Mouse (Mus musculus) ES-E14 (cell line): Measurements from ENCODE around the gene Hprt. TPM values are rescaled to one million over a fixed set of nuclear protein-coding genes. Genes with fewer than 3 reads are reported as not detected.

Experiments used
- DNase-seq: peaks from one replicate; pipeline ENCODE4 v3.0.0-alpha.2; 2013; ENCODE audit warnings: low read depth, low spot score
- H3K27ac ChIP-seq: 2 replicates; pipeline ENCODE4 v1.5.1; 2012; ENCODE audit warnings: low read depth, mild to moderate bottlenecking, low read length, moderate library complexity, mixed read lengths; ENCODE audit not compliant: poor library complexity, insufficient read depth, severe bottlenecking
- H3K36me3 ChIP-seq: 2 replicates; pipeline ENCODE4 v1.6.1; 2012; ENCODE audit warnings: mild to moderate bottlenecking, low read length, moderate library complexity, mixed read lengths; ENCODE audit not compliant: control insufficient read depth, poor library complexity, insufficient read depth, severe bottlenecking
- H3K4me1 ChIP-seq, 2 experiments: fragments of 150-350 bp in 1 of 2; sonication (generic) in 1 of 2; 2 replicates each; pipeline ENCODE4 v1.6.1; 2012; ENCODE audit warnings: low read length in 2 of 2, mild to moderate bottlenecking in 1 of 2, mixed read lengths in 1 of 2; ENCODE audit not compliant: control insufficient read depth in 2 of 2, insufficient read depth in 2 of 2, poor library complexity in 1 of 2
- H3K4me3 ChIP-seq, 2 experiments: fragments of 150-350 bp in 1 of 2; sonication (generic) in 1 of 2; 2 replicates each; pipeline ENCODE4 v1.5.1; 2012; ENCODE audit warnings: low read length in 2 of 2, low read depth in 1 of 2, mild to moderate bottlenecking in 1 of 2, mixed read lengths in 1 of 2; ENCODE audit not compliant: insufficient read depth in 1 of 2, poor library complexity in 1 of 2, severe bottlenecking in 1 of 2
- H3K9ac ChIP-seq: 2 replicates; pipeline ENCODE4 v1.6.1; 2012; ENCODE audit warnings: low read depth, mild to moderate bottlenecking, low read length, mixed read lengths; ENCODE audit not compliant: poor library complexity, insufficient read depth, severe bottlenecking
- H3K9me3 ChIP-seq: fragments of 150-350 bp; sonication (generic); 2 replicates; pipeline ENCODE4 v1.6.1; 2012; ENCODE audit warnings: low read depth, mild to moderate bottlenecking, low read length; ENCODE audit not compliant: control insufficient read depth, insufficient read depth
- CHD2 ChIP-seq: IDR thresholded peaks from 2 replicates; pipeline ENCODE4 v1.6.1; 2014; ENCODE audit warnings: mild to moderate bottlenecking, low read depth, low read length, inconsistent platforms
- HCFC1 ChIP-seq: IDR thresholded peaks from 2 replicates; pipeline ENCODE4 v1.6.1; 2012; ENCODE audit warnings: low read length, inconsistent platforms, borderline replicate concordance; ENCODE audit not compliant: insufficient read depth
- MAFK ChIP-seq: IDR thresholded peaks from 2 replicates; pipeline ENCODE4 v1.6.1; 2014; ENCODE audit warnings: mild to moderate bottlenecking, low read depth, low read length, inconsistent platforms; ENCODE audit not compliant: insufficient read depth
- ZC3H11A ChIP-seq: IDR thresholded peaks from 2 replicates; pipeline ENCODE4 v1.6.1; 2012; ENCODE audit warnings: low read depth, mild to moderate bottlenecking, inconsistent platforms, low read length, borderline replicate concordance
- ZNF384 ChIP-seq: IDR thresholded peaks from 2 replicates; pipeline ENCODE4 v1.6.1; 2012; ENCODE audit warnings: low read depth, low read length, inconsistent platforms
- in situ Hi-C, 2 experiments: fragments of 600-800 bp; cut with MboI; formaldehyde crosslinking; loops; one replicate each; pipeline ENCODE4 v1.15.1; 2025; ENCODE audit warnings: low sequenced_read_pairs in 2 of 2, inconsistent platforms in 1 of 2; ENCODE audit not compliant: unreplicated experiment in 2 of 2
- total RNA-seq: library from RNA; depleted of rRNA; stranded (reverse); fragments of 300-350 nt; gene quantifications from 2 replicates; pipeline ENCODE4 v1.2.3, GENCODE M21; 2012; rRNA removed

Hprt gene
- total RNA-seq = 0.53 and 1.6 TPM in 2 replicates

DNA sequence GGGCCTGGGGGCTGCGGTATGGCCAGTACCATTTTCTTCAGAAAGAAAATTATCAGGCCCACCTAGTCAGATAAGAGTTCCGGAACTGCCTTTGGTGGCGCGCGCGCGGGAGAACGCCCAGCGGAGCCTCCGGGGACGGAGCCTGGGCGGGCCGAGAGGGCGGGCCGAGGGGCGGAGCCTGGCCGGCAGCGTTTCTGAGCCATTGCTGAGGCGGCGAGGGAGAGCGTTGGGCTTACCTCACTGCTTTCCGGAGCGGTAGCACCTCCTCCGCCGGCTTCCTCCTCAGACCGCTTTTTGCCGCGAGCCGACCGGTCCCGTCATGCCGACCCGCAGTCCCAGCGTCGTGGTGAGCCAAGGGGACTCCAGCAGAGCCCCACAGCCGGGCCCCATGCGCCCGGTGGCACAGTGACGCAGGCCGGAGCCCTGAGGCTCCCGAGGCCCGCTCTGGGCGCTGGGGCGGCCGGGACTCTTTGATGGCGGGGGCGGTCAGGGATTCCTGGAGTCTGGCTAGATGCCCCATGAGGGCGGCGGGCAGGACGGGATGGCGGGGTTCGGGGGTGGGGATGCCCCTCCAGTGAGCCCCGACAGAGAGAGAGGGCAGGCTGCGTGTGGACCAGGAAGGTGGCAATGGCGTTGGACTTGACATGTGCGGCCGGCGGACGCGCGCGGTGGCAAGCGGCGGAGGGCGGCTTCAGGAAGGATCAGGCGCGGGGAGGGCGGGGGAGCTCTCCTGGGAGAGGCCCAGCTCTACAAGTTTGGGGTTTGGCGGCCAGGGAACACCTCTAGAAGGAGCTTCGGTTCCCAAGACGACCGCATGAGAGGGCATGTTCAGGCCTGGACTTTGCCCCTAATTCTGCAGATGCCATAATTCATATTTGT, at the start of gene Hprt:
Gene Hprt (plus strand): TSS at position 233 of the 879 bp plus-strand sequence.
- H3K36me3 ChIP-seq = no peaks in the 10 kb centered on the region
- no peaks in the 10 kb centered on the region for H3K9me3 ChIP-seq
- H3K4me3 ChIP-seq = peak within 1 kb of the TSS in 1 of 2 experiments; percentile 21; a peak in 2 of 4 replicates
- in situ Hi-C loops = no loop called here
- no peak within 1 kb of the TSS for H3K27ac ChIP-seq
- TF ChIP-seq HCFC1 (no peak), ZC3H11A (no peak), CHD2 (no peak)
- H3K4me1 ChIP-seq = no peaks in the 10 kb centered on the region
- no peak within 1 kb of the TSS for H3K9ac ChIP-seq
- no peak for DNase-seq

DNA sequence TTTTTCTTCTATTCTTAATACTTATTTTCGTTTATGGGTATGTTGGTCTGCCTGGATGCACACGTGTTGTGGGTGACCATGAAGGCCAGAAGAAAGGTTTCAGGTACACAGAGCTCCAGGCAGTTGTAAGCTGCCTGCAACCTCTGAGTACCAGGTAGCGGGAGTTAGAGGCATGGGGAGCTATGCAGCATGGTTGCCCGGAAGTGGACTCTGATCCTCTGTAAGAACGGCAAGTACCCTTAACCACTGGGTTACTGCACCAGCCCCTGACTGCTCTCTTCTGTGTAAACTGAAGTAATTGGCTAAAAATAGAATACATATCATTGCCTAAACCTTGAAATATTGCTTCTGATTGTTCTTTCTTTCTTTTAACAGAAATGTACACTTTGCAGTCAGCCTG, 42.4 kb upstream of the Hprt start:
- TF ChIP-seq ZC3H11A (no peak), HCFC1 (no peak), CHD2 (no peak), MAFK (no peak), ZNF384 (no peak)
- in situ Hi-C loops = no loop called here
- no peak for DNase-seq
- Histone ChIP-seq H3K27ac (no peak overlapping the region), H3K4me1 (no peaks in the 10 kb centered on the region), H3K9me3 (no peaks in the 10 kb centered on the region), H3K4me3 (no peak overlapping the region), H3K36me3 (no peaks in the 10 kb centered on the region), H3K9ac (no peak overlapping the region)

DNA sequence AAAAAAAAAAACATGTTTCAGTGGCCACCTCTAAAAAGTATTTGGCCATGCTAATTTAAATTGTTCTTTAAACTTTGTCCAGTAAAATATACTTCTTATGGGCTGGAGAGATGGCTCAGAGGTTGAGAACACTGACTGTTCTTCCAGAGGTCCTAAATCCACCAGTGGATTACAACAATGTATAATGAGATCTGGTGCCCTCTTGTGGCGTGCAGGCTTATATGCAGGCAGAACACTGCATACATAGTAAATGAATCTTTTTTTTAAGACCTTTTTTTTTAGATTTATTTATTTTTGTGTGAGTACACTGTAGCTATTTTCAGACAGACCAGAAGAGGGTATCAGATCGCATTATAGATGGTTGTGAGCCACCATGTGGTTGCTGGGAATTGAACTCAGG, 38.2 kb upstream of the Hprt start:
- Histone ChIP-seq H3K9me3 (no peaks in the 10 kb centered on the region), H3K27ac (no peak overlapping the region), H3K9ac (no peak overlapping the region), H3K4me1 (no peaks in the 10 kb centered on the region), H3K4me3 (no peak overlapping the region), H3K36me3 (no peaks in the 10 kb centered on the region; the same call in 1 of the 2 replicates)
- in situ Hi-C loops = no loop called here
- no peak for TF ChIP-seq HCFC1
- TF ChIP-seq ZNF384 = no peak
- no peak for TF ChIP-seq CHD2
- TF ChIP-seq ZC3H11A = no peak
- no peak for TF ChIP-seq MAFK
- peak; percentile 6 for DNase-seq

DNA sequence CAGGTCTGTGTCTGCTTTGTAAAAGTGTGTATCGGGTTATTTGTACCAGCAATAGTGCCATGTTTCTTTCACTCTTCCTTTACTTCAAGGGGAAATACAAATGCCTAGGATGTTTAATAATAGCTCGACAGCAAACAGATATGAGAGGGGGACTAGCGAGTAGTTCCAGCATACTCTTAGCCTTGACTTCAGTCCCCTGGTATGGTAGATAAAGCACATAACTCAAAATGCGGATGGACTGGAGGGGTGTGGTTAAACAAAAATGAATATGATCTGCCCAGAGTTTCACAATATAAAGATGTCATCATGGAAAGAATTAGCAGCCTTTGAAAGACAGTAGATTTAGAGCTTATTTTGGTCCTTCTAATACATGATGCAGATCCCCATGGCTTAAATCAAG, 31.0 kb upstream of the Hprt start:
- TF ChIP-seq HCFC1 (no peak), ZC3H11A (no peak)
- in situ Hi-C loops = no loop called here

DNA sequence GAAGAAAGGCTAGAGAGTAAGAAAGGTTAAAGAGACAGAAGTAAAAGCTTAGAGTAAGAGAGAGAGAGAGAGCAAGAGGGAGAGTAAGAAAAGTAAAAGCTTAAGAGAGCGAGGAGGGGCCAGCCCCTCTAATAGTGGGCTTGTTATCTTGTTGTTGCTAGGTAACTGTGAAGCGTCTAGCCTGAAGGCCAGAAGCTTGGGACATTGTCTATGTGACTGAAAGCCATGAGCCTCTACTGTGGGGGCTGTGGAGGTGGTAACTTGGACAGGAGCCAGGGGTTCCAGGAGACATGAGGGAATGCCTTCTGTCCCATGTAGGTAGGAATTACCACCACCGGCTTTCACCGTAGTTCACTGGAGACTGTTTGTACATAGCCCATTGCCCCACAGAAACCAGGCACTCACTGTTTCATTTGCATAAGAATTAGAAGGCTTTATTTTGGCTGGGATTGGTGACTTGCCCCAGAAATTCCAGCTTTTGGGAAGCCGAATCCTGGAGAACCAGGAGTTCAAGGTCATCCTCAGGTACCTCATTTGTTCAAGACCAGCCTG, 26.3 kb upstream of the Hprt start:
- no peak overlapping the region for H3K9ac ChIP-seq
- H3K27ac ChIP-seq = no peak overlapping the region
- no peaks in the 10 kb centered on the region for H3K9me3 ChIP-seq
- TF ChIP-seq MAFK = no peak
- TF ChIP-seq HCFC1 = no peak
- no peak for TF ChIP-seq CHD2
- TF ChIP-seq ZNF384 = no peak
- no peak for TF ChIP-seq ZC3H11A
- in situ Hi-C loops = no loop called here
- no peaks in the 10 kb centered on the region for H3K36me3 ChIP-seq
- DNase-seq = peak; percentile 25
- H3K4me1 ChIP-seq = no peaks in the 10 kb centered on the region
- no peak overlapping the region for H3K4me3 ChIP-seq

More for the DNA sequence above, 31.0 kb upstream of the Hprt start:
- no peak for DNase-seq
- Histone ChIP-seq H3K9ac (no peak overlapping the region), H3K27ac (no peak overlapping the region), H3K36me3 (no peaks in the 10 kb centered on the region), H3K9me3 (no peaks in the 10 kb centered on the region), H3K4me1 (no peaks in the 10 kb centered on the region), H3K4me3 (no peak overlapping the region)
